7 mouse cellular contexts compared by ENCODE assay signal in genomic region chr11:100571202-100571567, GRCm38 (mm10). TPM values are rescaled to one million over a fixed set of nuclear protein-coding genes. Genes with fewer than 3 reads are reported as not detected.
A peak's percentile ranks its signal among the peaks of the same experiment; 100 is the strongest.
DNase-seq lines count a peak whose midpoint lies in the region; ATAC-seq lines count a peak whose summit lies in the region.

No protein-coding gene starts in this region.

- no peak overlapping the region; the same call in 1 of the 2 replicates for H3K27ac ChIP-seq in embryonic facial prominence, embryonic 10.5 days (replicated peaks)
- H3K27ac ChIP-seq in heart, embryonic 11.5 days (ENCODE audit: low read depth, low read length): no peak overlapping the region
- H3K27ac ChIP-seq in limb, embryonic 10.5 days: no peak overlapping the region
- no peak overlapping the region for H3K27ac ChIP-seq in neural tube, embryonic 12.5 days

- H3K9me3 ChIP-seq in embryonic facial prominence, embryonic 10.5 days: no peaks in the 10 kb centered on the region
- no peaks in the 10 kb centered on the region for H3K9me3 ChIP-seq in heart, embryonic 11.5 days (replicated peaks; ENCODE audit: control insufficient read depth, low read length)
- no peaks in the 10 kb centered on the region for H3K9me3 ChIP-seq in limb, embryonic 10.5 days (replicated peaks)
- no peaks in the 10 kb centered on the region for H3K9me3 ChIP-seq in neural tube, embryonic 12.5 days

- H3K4me2 ChIP-seq in heart, embryonic 11.5 days: peak overlapping the region; percentile 62
- peak overlapping the region; percentile 60 for H3K4me2 ChIP-seq in neural tube, embryonic 12.5 days (replicated peaks)

- peaks cover under 1% of the 10 kb centered on the region for H3K36me3 ChIP-seq in embryonic facial prominence, embryonic 10.5 days (replicated peaks)
- H3K36me3 ChIP-seq in heart, embryonic 11.5 days (ENCODE audit: control insufficient read depth, insufficient read depth, low read length): no peaks in the 10 kb centered on the region
- H3K36me3 ChIP-seq in limb, embryonic 10.5 days: no peaks in the 10 kb centered on the region
- no peaks in the 10 kb centered on the region for H3K36me3 ChIP-seq in neural tube, embryonic 12.5 days

- H3K9ac ChIP-seq in heart, embryonic 11.5 days (ENCODE audit: low read depth, low read length): peak overlapping the region; percentile 59; the same call in 1 of the 2 replicates
- H3K9ac ChIP-seq in neural tube, embryonic 12.5 days: 0 out of 2 replicates have a peak overlapping the region, but pooled peaks have one; percentile 14

- H3K27me3 ChIP-seq in embryonic facial prominence, embryonic 10.5 days (replicated peaks; ENCODE audit: low read depth, poor library complexity, severe bottlenecking): peaks cover 35% of the 10 kb centered on the region
- H3K27me3 ChIP-seq in heart, embryonic 11.5 days (ENCODE audit: control insufficient read depth, insufficient read depth, low read length): peaks cover 13% of the 10 kb centered on the region
- peaks cover 30% of the 10 kb centered on the region for H3K27me3 ChIP-seq in limb, embryonic 10.5 days (ENCODE audit: low read depth, poor library complexity, severe bottlenecking)
- H3K27me3 ChIP-seq in neural tube, embryonic 12.5 days (replicated peaks): peaks cover 4% of the 10 kb centered on the region; the same call in 1 of the 2 replicates

- peaks cover 42% of the 10 kb centered on the region for H3K4me1 ChIP-seq in embryonic facial prominence, embryonic 10.5 days
- peaks cover 14% of the 10 kb centered on the region for H3K4me1 ChIP-seq in heart, embryonic 11.5 days (ENCODE audit: control insufficient read depth, insufficient read depth, low read length)
- H3K4me1 ChIP-seq in limb, embryonic 10.5 days: peaks cover 34% of the 10 kb centered on the region
- peaks cover 24% of the 10 kb centered on the region for H3K4me1 ChIP-seq in neural tube, embryonic 12.5 days

- WGBS in embryonic facial prominence, embryonic 10.5 days: 15% methylated on average over 16 of the region's 16 CpGs
- WGBS in heart, embryonic 11.5 days (ENCODE audit: insufficient replicate concordance): 9% methylated on average over 16 of the region's 16 CpGs
- 9% methylated on average over 16 of the region's 16 CpGs for WGBS in limb, embryonic 10.5 days
- 12% methylated on average over 16 of the region's 16 CpGs for WGBS in neural tube, embryonic 12.5 days

- H3K4me3 ChIP-seq in embryonic facial prominence, embryonic 10.5 days: peak overlapping the region; percentile 30
- H3K4me3 ChIP-seq in heart, embryonic 11.5 days (ENCODE audit: low read depth, low read length): peak overlapping the region; percentile 6
- H3K4me3 ChIP-seq in limb, embryonic 10.5 days: peak overlapping the region; percentile 28
- no peak overlapping the region; the same call in 1 of the 2 replicates for H3K4me3 ChIP-seq in neural tube, embryonic 12.5 days

- ATAC-seq in heart, embryonic 11.5 days (replicated peaks; ENCODE audit: insufficient number of reproducible peaks, low FRiP score, low TSS enrichment): no peak
- no peak for ATAC-seq in neural tube, embryonic 12.5 days (ENCODE audit: low FRiP score, low read depth)

- DNase-seq in lung, postnatal 10 days: peak; percentile 24
- DNase-seq in lung, postnatal 4 days: no peak
- peak; percentile 21 for DNase-seq in embryonic facial prominence, embryonic 10.5 days (ENCODE audit: low spot score)
- DNase-seq in limb, embryonic 10.5 days (ENCODE audit: low spot score): no peak
- no peak for DNase-seq in ovary, postnatal 14 days (ENCODE audit: low spot score)

RNA-seq across cellular contexts. Expression of gene Cnp, which starts 3.5 kb away (rescaled TPM):
- polyA plus RNA-seq in embryonic facial prominence, embryonic 10.5 days (2016; fragmentation: Nextera tagmentation; extraction: Ambion mirVana): 21.3 and 25.1 TPM in 2 replicates
- 15.7 and 19.0 TPM in 2 replicates for polyA plus RNA-seq in heart, embryonic 11.5 days (2014; fragmentation: Nextera tagmentation; extraction: Ambion mirVana)
- polyA plus RNA-seq in limb, embryonic 10.5 days (2016; fragmentation: Nextera tagmentation; extraction: Ambion mirVana): 13.1 and 23.0 TPM in 2 replicates
- 33.2 and 33.6 TPM in 2 replicates for polyA plus RNA-seq in neural tube, embryonic 12.5 days (2016; fragmentation: Nextera tagmentation; extraction: Ambion mirVana)

RNA-seq across cellular contexts. Expression of gene Ttc25, which starts 25.8 kb away (rescaled TPM):
- polyA plus RNA-seq in embryonic facial prominence, embryonic 10.5 days (2016; fragmentation: Nextera tagmentation; extraction: Ambion mirVana): 1.4 and 1.7 TPM in 2 replicates
- polyA plus RNA-seq in heart, embryonic 11.5 days (2014; fragmentation: Nextera tagmentation; extraction: Ambion mirVana): 0.31 and 1.1 TPM in 2 replicates
- polyA plus RNA-seq in limb, embryonic 10.5 days (2016; fragmentation: Nextera tagmentation; extraction: Ambion mirVana): 1.1 and 1.2 TPM in 2 replicates
- polyA plus RNA-seq in neural tube, embryonic 12.5 days (2016; fragmentation: Nextera tagmentation; extraction: Ambion mirVana): 1.5 and 1.6 TPM in 2 replicates

RNA-seq across cellular contexts. Expression of gene Acly, which starts 43.4 kb away (rescaled TPM):
- polyA plus RNA-seq in embryonic facial prominence, embryonic 10.5 days (2016; fragmentation: Nextera tagmentation; extraction: Ambion mirVana): 291 and 321 TPM in 2 replicates
- 76.6 and 93.9 TPM in 2 replicates for polyA plus RNA-seq in heart, embryonic 11.5 days (2014; fragmentation: Nextera tagmentation; extraction: Ambion mirVana)
- polyA plus RNA-seq in limb, embryonic 10.5 days (2016; fragmentation: Nextera tagmentation; extraction: Ambion mirVana): 260 and 263 TPM in 2 replicates
- 356 and 377 TPM in 2 replicates for polyA plus RNA-seq in neural tube, embryonic 12.5 days (2016; fragmentation: Nextera tagmentation; extraction: Ambion mirVana)

RNA-seq across cellular contexts. Expression of gene Nkiras2, which starts 47.9 kb away (rescaled TPM):
- 77.2 and 81.4 TPM in 2 replicates for polyA plus RNA-seq in embryonic facial prominence, embryonic 10.5 days (2016; fragmentation: Nextera tagmentation; extraction: Ambion mirVana)
- polyA plus RNA-seq in heart, embryonic 11.5 days (2014; fragmentation: Nextera tagmentation; extraction: Ambion mirVana): 65.4 and 66.9 TPM in 2 replicates
- polyA plus RNA-seq in limb, embryonic 10.5 days (2016; fragmentation: Nextera tagmentation; extraction: Ambion mirVana): 86.2 and 95.5 TPM in 2 replicates
- 101 and 106 TPM in 2 replicates for polyA plus RNA-seq in neural tube, embryonic 12.5 days (2016; fragmentation: Nextera tagmentation; extraction: Ambion mirVana)

RNA-seq across cellular contexts. Expression of gene Dnajc7, which starts 48.8 kb away (rescaled TPM):
- 272 and 279 TPM in 2 replicates for polyA plus RNA-seq in embryonic facial prominence, embryonic 10.5 days (2016; fragmentation: Nextera tagmentation; extraction: Ambion mirVana)
- 69.4 and 85.1 TPM in 2 replicates for polyA plus RNA-seq in heart, embryonic 11.5 days (2014; fragmentation: Nextera tagmentation; extraction: Ambion mirVana)
- 256 and 281 TPM in 2 replicates for polyA plus RNA-seq in limb, embryonic 10.5 days (2016; fragmentation: Nextera tagmentation; extraction: Ambion mirVana)
- 298 and 311 TPM in 2 replicates for polyA plus RNA-seq in neural tube, embryonic 12.5 days (2016; fragmentation: Nextera tagmentation; extraction: Ambion mirVana)

Comparison
In these comparisons a context has a peak if more than half of its experiments do, and no peak if none do; other contexts are left out.
1. DNase-seq: peak in lung, postnatal 10 days (single experiment) and embryonic facial prominence, embryonic 10.5 days (single experiment); none in lung, postnatal 4 days (0 of 2), limb, embryonic 10.5 days (single experiment) and ovary, postnatal 14 days (single experiment).